Mouse (Mus musculus) lung, postnatal 0 days (tissue): ENCODE measurements around the gene Mgat4e. TPM values are rescaled to one million over a fixed set of nuclear protein-coding genes. Genes with fewer than 3 reads are reported as not detected.

Experiments
- ATAC-seq: fragments of 200-750 bp; cut with Nextera tagmentation; 2 replicates; pipeline ENCODE4 v1.8.0; 2017; ENCODE audit warnings: moderate library complexity
- DNase-seq: peaks from one replicate; pipeline ENCODE4 v3.0.0-alpha.2; 2016; ENCODE audit warnings: low spot score
- H3K27ac ChIP-seq: fragments of 300-500 bp; sonication (generic); 2 replicates; pipeline ENCODE4 v1.5.1; 2014; ENCODE audit warnings: antibody characterized with exemption, mild to moderate bottlenecking, low read length, mixed read lengths
- H3K27me3 ChIP-seq: fragments of 300-500 bp; sonication (generic); replicated peaks from 2 replicates; pipeline ENCODE4 v1.6.1; 2014; ENCODE audit warnings: low read length, mixed read lengths; ENCODE audit not compliant: insufficient read depth
- H3K36me3 ChIP-seq: fragments of 300-500 bp; sonication (generic); 2 replicates; pipeline ENCODE4 v1.6.1; 2014; ENCODE audit warnings: low read length, mixed read lengths; ENCODE audit not compliant: insufficient read depth
- H3K4me1 ChIP-seq: fragments of 300-500 bp; sonication (generic); 2 replicates; pipeline ENCODE4 v1.6.1; 2014; ENCODE audit warnings: antibody characterized with exemption, low read depth, low read length, mixed read lengths; ENCODE audit not compliant: insufficient read depth
- H3K4me2 ChIP-seq: fragments of 300-500 bp; sonication (generic); replicated peaks from 2 replicates; pipeline ENCODE4 v1.6.1; 2014; ENCODE audit warnings: low read depth, mild to moderate bottlenecking, low read length, moderate library complexity, mixed read lengths
- H3K4me3 ChIP-seq: fragments of 300-500 bp; sonication (generic); 2 replicates; pipeline ENCODE4 v1.5.1; 2014; ENCODE audit warnings: low read depth, low read length
- H3K9ac ChIP-seq: fragments of 300-500 bp; sonication (generic); replicated peaks from 2 replicates; pipeline ENCODE4 v1.6.1; 2014; ENCODE audit warnings: low read depth, mild to moderate bottlenecking
- H3K9me3 ChIP-seq: fragments of 300-500 bp; sonication (generic); 2 replicates; pipeline ENCODE4 v1.6.1; 2016; ENCODE audit warnings: low read length, mixed read lengths
- CTCF ChIP-seq: IDR thresholded peaks from 2 replicates; pipeline ENCODE4 v1.5.1; 2016; ENCODE audit warnings: antibody characterized with exemption, mild to moderate bottlenecking
- EP300 ChIP-seq: IDR thresholded peaks from 2 replicates; pipeline ENCODE4 v1.6.1; 2016; ENCODE audit warnings: antibody characterized with exemption, mild to moderate bottlenecking, control low read depth
- WGBS: fragments of 180-500 bp; shearing (Covaris S2); extraction: QIAGEN DNeasy Blood & Tissue Kit; methylation state at CpG from one replicate; pipeline ENCODE4 v1.1.7; 2014; 5-methylcytosine and 5-hydroxymethylcytosine counted together
- polyA plus RNA-seq: library from polyadenylated mRNA; unstranded; fragments of >200 nt; fragmentation: Nextera tagmentation; extraction: Ambion mirVana; gene quantifications from 2 replicates; pipeline ENCODE4 v1.2.1, GENCODE M21; 2015

The Mgat4e gene
- polyA plus RNA-seq, 1 experiment from 2014 or later, result not detected

DNA sequence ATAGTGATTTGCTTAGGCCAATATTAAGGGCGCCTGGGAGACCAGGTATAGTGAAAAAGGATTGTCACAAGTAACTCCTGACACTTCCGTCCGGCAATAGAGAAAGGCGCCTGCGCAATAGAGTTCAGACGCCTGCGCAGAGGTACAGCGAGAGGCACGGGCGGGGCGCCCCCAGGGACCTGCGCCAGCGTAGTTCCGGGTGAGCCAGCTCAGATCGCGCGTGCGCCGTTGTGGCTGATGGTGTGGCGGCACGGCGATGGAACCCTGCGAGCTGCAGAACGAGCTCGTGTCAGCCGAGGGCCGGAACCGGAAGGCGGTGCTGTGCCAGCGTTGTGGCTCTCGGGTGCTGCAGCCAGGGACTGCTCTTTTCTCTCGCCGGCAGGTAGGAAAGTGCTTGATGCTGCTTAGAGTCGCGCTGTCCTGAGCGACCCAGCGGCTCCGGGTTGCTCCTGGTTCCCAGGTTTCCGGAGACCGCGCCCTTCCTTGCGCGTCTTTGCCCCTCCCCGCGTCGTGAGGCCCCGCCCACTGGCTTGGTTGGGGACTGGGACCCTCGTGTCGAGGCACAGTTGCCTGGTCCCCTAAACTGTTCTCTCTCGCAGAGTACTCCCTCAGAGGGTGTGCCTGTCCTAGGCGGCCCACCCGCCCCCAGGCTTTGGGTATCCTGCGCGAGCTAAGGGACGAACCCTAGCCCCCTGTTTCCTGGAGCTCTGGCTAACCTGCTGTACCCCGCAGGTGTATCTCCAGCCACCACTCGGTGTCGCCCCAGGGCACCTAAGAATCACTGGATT, 54.9 kb downstream of the Mgat4e start, which contains the start of gene Rabif:
Gene Rabif, plus strand, starts transcription at position 221 of the 788 bp plus-strand sequence.
- H3K9me3 ChIP-seq, result no peaks in the 10 kb centered on the region
- peak within 1 kb of the TSS; percentile 80 for H3K4me3 ChIP-seq
- DNase-seq, result peak; percentile 99
- 0 out of 2 replicates have a peak, but pooled peaks cover under 1% of the 10 kb centered on the region for H3K36me3 ChIP-seq
- peaks cover 6% of the 10 kb centered on the region; the same call in 1 of the 2 replicates for H3K4me1 ChIP-seq
- H3K4me2 ChIP-seq, result peak within 1 kb of the TSS; percentile 73
- ATAC-seq, result peak; percentile 98
- peak within 1 kb of the TSS; percentile 60 for H3K9ac ChIP-seq
- TF ChIP-seq CTCF, result peak; percentile 69
- TF ChIP-seq EP300, result no peak
- peak within 1 kb of the TSS; percentile 92 for H3K27ac ChIP-seq
- no peaks in the 10 kb centered on the region for H3K27me3 ChIP-seq
- under 1% methylated on average over 58 of the region's 58 CpGs for WGBS

DNA sequence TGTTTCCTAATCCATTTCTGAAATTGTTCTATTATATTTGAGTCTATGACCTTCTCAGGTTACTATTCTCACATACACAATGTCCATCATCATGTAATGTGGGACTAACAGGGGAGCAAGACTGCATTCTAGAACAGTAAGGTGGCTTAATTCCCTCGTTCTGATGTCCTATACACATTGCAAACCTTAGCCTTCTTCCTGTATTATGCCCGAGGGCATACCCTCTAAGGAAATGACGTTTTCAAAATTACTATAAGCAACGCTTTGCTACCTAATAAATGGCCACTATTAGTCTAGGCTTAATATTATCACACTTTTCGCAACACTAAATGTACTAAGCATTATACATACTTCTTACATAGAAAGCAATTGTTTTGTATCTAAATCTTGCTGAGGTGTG, 55.5 kb downstream of the Mgat4e start:
- Histone ChIP-seq H3K9me3 (no peaks in the 10 kb centered on the region), H3K27ac (peak overlapping the region; percentile 92), H3K9ac (peak overlapping the region; percentile 60), H3K4me1 (peaks cover 6% of the 10 kb centered on the region; the same call in 1 of the 2 replicates), H3K36me3 (0 out of 2 replicates have a peak, but pooled peaks cover 6% of the 10 kb centered on the region), H3K4me3 (peak overlapping the region; percentile 80), H3K27me3 (no peaks in the 10 kb centered on the region), H3K4me2 (peak overlapping the region; percentile 73)
- 15% methylated on average over 5 of the region's 5 CpGs for WGBS
- DNase-seq, result peak; percentile 56
- TF ChIP-seq EP300 (no peak), CTCF (no peak)
- 0 out of 2 replicates have a peak, but pooled peaks have one; percentile 8 for ATAC-seq

DNA sequence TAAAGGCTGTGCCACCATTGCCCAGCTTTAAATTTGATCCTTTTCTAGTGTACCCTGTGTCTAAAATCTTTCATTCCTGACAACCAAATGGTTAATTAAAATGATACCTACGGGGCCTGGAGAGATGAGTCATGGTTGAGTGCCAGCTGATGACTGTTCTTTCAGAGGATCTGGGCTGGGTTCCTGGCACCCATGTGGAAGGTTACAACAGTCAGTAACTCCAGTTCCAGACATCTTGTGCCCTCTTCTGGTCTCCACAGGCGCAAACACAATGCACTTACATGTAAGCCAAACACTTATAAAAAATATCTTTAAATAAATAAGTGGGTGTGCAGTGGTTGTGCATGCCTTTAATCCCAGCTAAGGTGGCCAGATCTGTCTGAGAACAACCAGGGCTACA, 56.0 kb downstream of the Mgat4e start:
- Histone ChIP-seq H3K27ac (0 out of 2 replicates have a peak overlapping the region, but pooled peaks have one; percentile 92), H3K4me2 (peak overlapping the region; percentile 73; the same call in 1 of the 2 replicates), H3K36me3 (0 out of 2 replicates have a peak, but pooled peaks cover 10% of the 10 kb centered on the region), H3K27me3 (no peaks in the 10 kb centered on the region), H3K9me3 (no peaks in the 10 kb centered on the region), H3K4me1 (peaks cover 6% of the 10 kb centered on the region; the same call in 1 of the 2 replicates), H3K4me3 (no peak overlapping the region), H3K9ac (no peak overlapping the region)
- peak; percentile 52 for DNase-seq
- no peak for ATAC-seq
- WGBS, result 61% methylated on average over 2 of the region's 2 CpGs
- TF ChIP-seq CTCF (peak; percentile 35), EP300 (no peak)

DNA sequence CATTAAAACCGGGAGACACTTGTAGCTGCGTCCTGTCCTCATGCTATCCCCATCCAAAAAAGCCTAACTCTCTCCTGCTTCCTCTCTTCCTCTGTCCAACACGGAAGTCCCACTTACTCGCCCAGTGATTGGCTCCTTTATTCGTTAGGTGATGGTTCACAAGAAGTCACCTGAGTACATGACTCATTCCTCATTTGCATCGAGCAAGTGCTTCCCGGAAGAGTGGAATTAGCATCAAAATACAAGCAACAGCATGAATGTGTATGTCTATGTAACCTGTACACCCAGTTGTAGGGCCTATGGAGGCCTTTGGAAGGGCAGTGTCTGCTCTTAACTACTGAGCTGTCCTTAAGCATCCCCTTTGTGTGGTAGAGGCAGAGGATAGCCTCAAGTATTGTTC, 57.2 kb downstream of the Mgat4e start:
- H3K9ac ChIP-seq, result no peak overlapping the region
- TF ChIP-seq CTCF (no peak), EP300 (no peak)
- H3K27me3 ChIP-seq, result no peaks in the 10 kb centered on the region
- H3K9me3 ChIP-seq, result no peaks in the 10 kb centered on the region
- no peak for DNase-seq
- peaks cover 6% of the 10 kb centered on the region; the same call in 1 of the 2 replicates for H3K4me1 ChIP-seq
- ATAC-seq, result no peak
- H3K36me3 ChIP-seq, result peaks cover 14% of the 10 kb centered on the region; the same call in 1 of the 2 replicates
- H3K4me2 ChIP-seq, result no peak overlapping the region
- no peak overlapping the region for H3K27ac ChIP-seq
- no peak overlapping the region for H3K4me3 ChIP-seq
- WGBS, result 70% methylated on average over 7 of the region's 7 CpGs

Other genes with a start within 250 kb of the Mgat4e start
- gene Ppfia4, start 216.8 kb downstream of the Mgat4e start, polyA plus RNA-seq, result 4.5 TPM in 2 replicates
- 42.9 and 44.8 TPM in 2 replicates for gene Tmem183a, start 187.7 kb downstream of the Mgat4e start, polyA plus RNA-seq
- 0.06 TPM in 1 of 2 replicates, not detected in the other for gene 4933406M09Rik, start 163.7 kb downstream of the Mgat4e start, polyA plus RNA-seq
- gene Cyb5r1, start 144.1 kb downstream of the Mgat4e start, polyA plus RNA-seq, result 15.3 and 22.2 TPM in 2 replicates
- 123 and 126 TPM in 2 replicates for gene Adipor1, start 134.3 kb downstream of the Mgat4e start, polyA plus RNA-seq
- 11.3 and 12.8 TPM in 2 replicates for gene Klhl12, start 94.2 kb downstream of the Mgat4e start, polyA plus RNA-seq
- gene Rabif, start 55.0 kb downstream of the Mgat4e start, polyA plus RNA-seq, result 28.0 and 29.1 TPM in 2 replicates
- gene Kdm5b, start 10.5 kb upstream of the Mgat4e start, polyA plus RNA-seq, result 33.3 and 37.5 TPM in 2 replicates
- 0.14 TPM in 2 replicates for gene Syt2, start 97.0 kb upstream of the Mgat4e start, polyA plus RNA-seq